Mouse (Mus musculus): Measurements from ENCODE around the gene Igdcc4.

GRCm38 (mm10) chr9:65117516-65117915 lies 16.2 kb downstream of the Igdcc4 start:
- no peak for TF ChIP-seq CTCF (IDR thresholded peaks at IDR 0.05; ENCODE audit: low read depth, low read length)
- TF ChIP-seq POLR2A (IDR thresholded peaks at IDR 0.05; ENCODE audit: borderline replicate concordance, low read depth, low read length) = no peak

All from bone marrow macrophage, adult 2 months (primary cell).